Mouse (Mus musculus) cerebellum, adult 2 months (tissue): Measurements from ENCODE around the gene Ptch2.

Experiments used
- CTCF ChIP-seq: fragments of 200-500 bp; IDR thresholded peaks from 2 replicates; pipeline ENCODE4 v1.5.1; 2011; ENCODE audit warnings: low read depth, mild to moderate bottlenecking, control low read depth, low read length, moderate library complexity, borderline replicate concordance; ENCODE audit not compliant: insufficient read depth
- POLR2A ChIP-seq: fragments of 200-500 bp; IDR thresholded peaks from 2 replicates; pipeline ENCODE4 v1.6.1; 2011; ENCODE audit warnings: low read length, control low read depth, borderline replicate concordance; ENCODE audit not compliant: insufficient read depth

- TF ChIP-seq CTCF (no peak), POLR2A (no peak)
These were observed 12.1 kb downstream of the Ptch2 start for GRCm38 (mm10) chr4:117107813-117108523.
